Mouse (Mus musculus): ENCODE measurements around the gene Fcor.

DNA sequence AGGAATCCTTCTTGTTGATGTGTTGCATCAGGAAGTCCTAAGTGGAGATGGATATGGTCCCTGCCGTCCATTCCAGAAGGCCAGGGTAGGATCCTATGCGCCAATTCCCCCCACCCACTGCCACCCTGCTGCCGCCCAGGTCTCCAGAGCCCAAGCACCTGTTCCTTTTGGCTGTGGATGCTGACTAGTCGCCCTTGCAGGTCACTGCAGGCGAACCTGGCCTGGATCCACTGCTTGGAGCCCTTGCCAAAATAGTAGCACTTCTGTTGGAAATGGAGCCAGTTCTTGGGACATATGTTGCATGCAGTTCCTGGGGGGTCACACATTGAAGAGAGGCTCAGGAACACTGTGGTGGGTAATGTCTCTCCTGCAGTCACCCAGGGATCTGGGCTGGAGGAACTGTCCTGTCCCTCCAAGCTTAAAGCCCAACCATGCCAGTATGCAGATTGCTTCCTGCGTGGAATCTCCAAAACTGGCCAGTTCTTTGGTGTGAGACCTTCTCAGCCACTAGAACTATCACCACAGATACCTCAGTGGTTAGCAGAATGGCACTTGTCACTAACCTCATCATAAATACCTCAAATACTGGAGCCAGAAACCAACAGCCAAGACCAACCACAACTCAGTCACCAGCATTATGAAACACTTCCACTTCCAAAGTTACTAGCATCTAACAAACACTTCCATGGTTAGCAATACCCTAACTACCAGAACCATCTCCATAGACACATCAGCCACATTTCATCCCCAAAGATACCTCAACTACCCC is 11.4 kb upstream of the Fcor start:
- no peak for TF ChIP-seq CTCF (conservative IDR thresholded peaks at IDR 0.05; ENCODE audit: insufficient read depth, insufficient read length, low read depth, low read length)
- TF ChIP-seq POLR2A (IDR thresholded peaks at IDR 0.05; ENCODE audit: low read depth, low read length) = no peak
